Mouse (Mus musculus) liver, adult 2 months (tissue): Measurements from ENCODE around the gene P2rx3.

Experiments
- CTCF ChIP-seq: fragments of 200-500 bp; IDR thresholded peaks from 2 replicates; pipeline ENCODE4 v1.5.1; 2011; ENCODE audit warnings: low read depth, low read length, control low read depth
- POLR2A ChIP-seq: fragments of 200-500 bp; IDR thresholded peaks from 2 replicates; pipeline ENCODE4 v1.6.1; 2011; ENCODE audit warnings: low read length, control low read depth; ENCODE audit not compliant: insufficient read depth; ENCODE audit errors: extremely low read depth

DNA sequence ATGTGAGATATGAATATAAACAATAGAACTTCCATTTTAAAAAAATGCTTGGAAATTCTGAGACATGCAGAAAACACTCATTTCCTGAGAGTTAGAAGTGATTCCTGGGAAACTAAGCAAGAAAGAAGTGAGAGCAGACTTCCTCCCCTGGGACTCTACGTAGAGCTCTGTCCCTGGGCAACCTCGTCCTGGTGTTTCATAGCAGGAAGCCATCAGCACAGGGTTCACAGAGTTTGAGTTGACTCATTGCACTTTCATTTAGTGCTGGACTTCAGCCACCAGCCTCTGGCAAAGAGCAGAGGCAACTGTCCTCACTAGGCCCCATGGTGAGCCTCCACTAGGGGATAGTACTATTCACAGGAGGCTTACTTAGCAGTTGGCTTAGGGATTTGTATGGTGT lies 76.0 kb downstream of the P2rx3 start:
- TF ChIP-seq CTCF (peak; percentile 43), POLR2A (no peak)
